Mouse (Mus musculus): ENCODE data around the gene Tbx5. TPM values are rescaled to one million over a fixed set of nuclear protein-coding genes. Genes with fewer than 3 reads are reported as not detected.

The Tbx5 gene
- polyA plus RNA-seq, 1 experiment, result not detected

- Histone ChIP-seq H3ac (ENCODE audit: control insufficient read depth, insufficient read length, low read depth) (no peak overlapping the region), H3K4me3 (ENCODE audit: insufficient read depth, poor library complexity, severe bottlenecking) (no peak overlapping the region), H3K36me3 (ENCODE audit: control insufficient read depth, insufficient read depth) (no peaks in the 10 kb centered on the region), H3K79me2 (ENCODE audit: control insufficient read depth, insufficient read depth) (no peaks in the 10 kb centered on the region), H3K27me3 (ENCODE audit: control insufficient read depth, insufficient read depth, insufficient read length) (peaks cover 39% of the 10 kb centered on the region), H3K79me3 (ENCODE audit: low read depth) (no peaks in the 10 kb centered on the region)
- TF ChIP-seq MYOG (IDR thresholded peaks at IDR 0.05; ENCODE audit: control insufficient read depth, extremely low read depth, insufficient read length), result no peak
- no peak for TF ChIP-seq CTCF (IDR thresholded peaks at IDR 0.05; ENCODE audit: control insufficient read depth, insufficient read depth, insufficient read length)
- no peak for TF ChIP-seq MAX (IDR thresholded peaks at IDR 0.05)
- TF ChIP-seq USF1 (IDR thresholded peaks at IDR 0.05; ENCODE audit: low read depth), result no peak
- no peak for TF ChIP-seq MYOD1 (IDR thresholded peaks at IDR 0.05; ENCODE audit: control insufficient read depth, insufficient read length, low read depth)
- no peak for TF ChIP-seq CEBPB (IDR thresholded peaks at IDR 0.05; ENCODE audit: low read depth)
Measured at GRCm38 (mm10) chr5:119820452-119820851, 12.0 kb upstream of the Tbx5 start.

GRCm38 (mm10) chr5:119821506-119821905, 11.0 kb upstream of the Tbx5 start:
- Histone ChIP-seq H3K36me3 (ENCODE audit: control insufficient read depth, insufficient read depth) (no peaks in the 10 kb centered on the region), H3K79me2 (ENCODE audit: control insufficient read depth, insufficient read depth) (no peaks in the 10 kb centered on the region), H3ac (ENCODE audit: control insufficient read depth, insufficient read length, low read depth) (no peak overlapping the region), H3K79me3 (ENCODE audit: low read depth) (no peaks in the 10 kb centered on the region), H3K4me3 (ENCODE audit: insufficient read depth, poor library complexity, severe bottlenecking) (no peak overlapping the region), H3K27me3 (ENCODE audit: control insufficient read depth, insufficient read depth, insufficient read length) (peaks cover 39% of the 10 kb centered on the region)
- TF ChIP-seq MAX (IDR thresholded peaks at IDR 0.05) (no peak), CTCF (IDR thresholded peaks at IDR 0.05; ENCODE audit: control insufficient read depth, insufficient read depth, insufficient read length) (no peak), FOSL1 (IDR thresholded peaks at IDR 0.05; ENCODE audit: insufficient read depth, low read length, poor library complexity, severe bottlenecking) (no peak), MYOG (IDR thresholded peaks at IDR 0.05; ENCODE audit: control insufficient read depth, extremely low read depth, insufficient read length) (no peak), MYOD1 (IDR thresholded peaks at IDR 0.05; ENCODE audit: control insufficient read depth, insufficient read length, low read depth) (no peak)

- Histone ChIP-seq H3ac (ENCODE audit: control insufficient read depth, insufficient read length, low read depth) (no peak overlapping the region), H3K27me3 (ENCODE audit: control insufficient read depth, insufficient read depth, insufficient read length) (peaks cover 50% of the 10 kb centered on the region)
- TF ChIP-seq FOSL1 (IDR thresholded peaks at IDR 0.05; ENCODE audit: insufficient read depth, low read length, poor library complexity, severe bottlenecking), result no peak
- TF ChIP-seq CTCF (IDR thresholded peaks at IDR 0.05; ENCODE audit: control insufficient read depth, insufficient read depth, insufficient read length), result no peak
- no peak for TF ChIP-seq MAX (IDR thresholded peaks at IDR 0.05)
- TF ChIP-seq CEBPB (IDR thresholded peaks at IDR 0.05; ENCODE audit: low read depth), result no peak
- no peak for TF ChIP-seq USF1 (IDR thresholded peaks at IDR 0.05; ENCODE audit: low read depth)
- TF ChIP-seq MYOG (IDR thresholded peaks at IDR 0.05; ENCODE audit: control insufficient read depth, extremely low read depth, insufficient read length), result no peak
- TF ChIP-seq MYOD1 (IDR thresholded peaks at IDR 0.05; ENCODE audit: control insufficient read depth, insufficient read length, low read depth), result no peak
Measured at GRCm38 (mm10) chr5:119827341-119827740, 5.1 kb upstream of the Tbx5 start.

GRCm38 (mm10) chr5:119830611-119831010, 1.9 kb upstream of the Tbx5 start:
- Histone ChIP-seq H3K79me2 (ENCODE audit: control insufficient read depth, insufficient read depth) (no peaks in the 10 kb centered on the region), H3K36me3 (ENCODE audit: control insufficient read depth, insufficient read depth) (no peaks in the 10 kb centered on the region), H3K27me3 (ENCODE audit: control insufficient read depth, insufficient read depth, insufficient read length) (peaks cover 62% of the 10 kb centered on the region), H3ac (ENCODE audit: control insufficient read depth, insufficient read length, low read depth) (no peak overlapping the region), H3K4me3 (ENCODE audit: insufficient read depth, poor library complexity, severe bottlenecking) (no peak overlapping the region), H3K79me3 (ENCODE audit: low read depth) (no peaks in the 10 kb centered on the region)
- TF ChIP-seq MYOD1 (IDR thresholded peaks at IDR 0.05; ENCODE audit: control insufficient read depth, insufficient read length, low read depth) (no peak), CTCF (IDR thresholded peaks at IDR 0.05; ENCODE audit: control insufficient read depth, insufficient read depth, insufficient read length) (no peak), MAX (IDR thresholded peaks at IDR 0.05) (no peak), USF1 (IDR thresholded peaks at IDR 0.05; ENCODE audit: low read depth) (no peak), MYOG (IDR thresholded peaks at IDR 0.05; ENCODE audit: control insufficient read depth, extremely low read depth, insufficient read length) (no peak), FOSL1 (IDR thresholded peaks at IDR 0.05; ENCODE audit: insufficient read depth, low read length, poor library complexity, severe bottlenecking) (no peak), CEBPB (IDR thresholded peaks at IDR 0.05; ENCODE audit: low read depth) (no peak)

More at GRCm38 (mm10) chr5:119827341-119827740, 5.1 kb upstream of the Tbx5 start:
- no peaks in the 10 kb centered on the region for H3K79me3 ChIP-seq (ENCODE audit: low read depth)
- H3K79me2 ChIP-seq (ENCODE audit: control insufficient read depth, insufficient read depth), result no peaks in the 10 kb centered on the region
- no peak overlapping the region for H3K4me3 ChIP-seq (ENCODE audit: insufficient read depth, poor library complexity, severe bottlenecking)
- no peaks in the 10 kb centered on the region for H3K36me3 ChIP-seq (ENCODE audit: control insufficient read depth, insufficient read depth)

- TF ChIP-seq CTCF (IDR thresholded peaks at IDR 0.05; ENCODE audit: control insufficient read depth, insufficient read depth, insufficient read length) (no peak), USF1 (IDR thresholded peaks at IDR 0.05; ENCODE audit: low read depth) (no peak), MYOG (IDR thresholded peaks at IDR 0.05; ENCODE audit: control insufficient read depth, extremely low read depth, insufficient read length) (no peak), CEBPB (IDR thresholded peaks at IDR 0.05; ENCODE audit: low read depth) (no peak), FOSL1 (IDR thresholded peaks at IDR 0.05; ENCODE audit: insufficient read depth, low read length, poor library complexity, severe bottlenecking) (no peak), MAX (IDR thresholded peaks at IDR 0.05) (no peak), MYOD1 (IDR thresholded peaks at IDR 0.05; ENCODE audit: control insufficient read depth, insufficient read length, low read depth) (no peak)
- H3K36me3 ChIP-seq (ENCODE audit: control insufficient read depth, insufficient read depth), result no peaks in the 10 kb centered on the region
- H3K27me3 ChIP-seq (ENCODE audit: control insufficient read depth, insufficient read depth, insufficient read length), result peaks cover 66% of the 10 kb centered on the region
- no peaks in the 10 kb centered on the region for H3K79me2 ChIP-seq (ENCODE audit: control insufficient read depth, insufficient read depth)
- H3K79me3 ChIP-seq (ENCODE audit: low read depth), result no peaks in the 10 kb centered on the region
- no peak overlapping the region for H3ac ChIP-seq (ENCODE audit: control insufficient read depth, insufficient read length, low read depth)
- H3K4me3 ChIP-seq (ENCODE audit: insufficient read depth, poor library complexity, severe bottlenecking), result no peak overlapping the region
Measured at GRCm38 (mm10) chr5:119831201-119831771, 1.2 kb upstream of the Tbx5 start.

Measured in C2C12 (cell line).